Mouse (Mus musculus): Measurements from ENCODE around the gene Kcnip1. TPM values are rescaled to one million over a fixed set of nuclear protein-coding genes. Genes with fewer than 3 reads are reported as not detected.
A peak's percentile ranks its signal among the peaks of the same experiment; 100 is the strongest.

Gene Kcnip1
- polyA plus RNA-seq, 1 experiment from 2014 or later = 4.3 TPM

- Histone ChIP-seq H3K36me3 (no peaks in the 10 kb centered on the region), H3K4me3 (no peak overlapping the region), H3K4me1 (no peaks in the 10 kb centered on the region), H3K9me3 (no peaks in the 10 kb centered on the region), H3K9ac (no peak overlapping the region), H3K27ac (no peak overlapping the region), H3K4me2 (no peak overlapping the region), H3K27me3 (0 out of 2 replicates have a peak, but pooled peaks cover 5% of the 10 kb centered on the region)
- 78% methylated on average over 9 of the region's 9 CpGs for WGBS
- no peak for ATAC-seq (ENCODE audit: insufficient number of reproducible peaks, low FRiP score, low TSS enrichment, low read depth)
These were observed 225.7 kb downstream of the Kcnip1 start for GRCm38 (mm10) chr11:33766976-33767938.

- no peaks in the 10 kb centered on the region for H3K27me3 ChIP-seq
- no peak overlapping the region for H3K4me3 ChIP-seq
- 63% methylated on average over 16 of the region's 16 CpGs for WGBS
- H3K9ac ChIP-seq = no peak overlapping the region
- H3K36me3 ChIP-seq = no peaks in the 10 kb centered on the region
- H3K4me2 ChIP-seq = no peak overlapping the region
- H3K9me3 ChIP-seq = no peaks in the 10 kb centered on the region
- no peak overlapping the region for H3K27ac ChIP-seq
- no peaks in the 10 kb centered on the region for H3K4me1 ChIP-seq
- ATAC-seq (ENCODE audit: insufficient number of reproducible peaks, low FRiP score, low TSS enrichment, low read depth) = no peak
These were observed 231.7 kb downstream of the Kcnip1 start for GRCm38 (mm10) chr11:33761201-33761755.

- H3K27me3 ChIP-seq = no peaks in the 10 kb centered on the region
- H3K36me3 ChIP-seq = no peaks in the 10 kb centered on the region
- no peak for ATAC-seq (ENCODE audit: insufficient number of reproducible peaks, low FRiP score, low TSS enrichment, low read depth)
- H3K9ac ChIP-seq = no peak overlapping the region
- 0 out of 2 replicates have a peak, but pooled peaks cover 7% of the 10 kb centered on the region for H3K4me1 ChIP-seq
- no peak overlapping the region for H3K4me2 ChIP-seq
- WGBS = 65% methylated on average over 15 of the region's 15 CpGs
- H3K4me3 ChIP-seq = no peak overlapping the region
- no peak overlapping the region for H3K27ac ChIP-seq
- H3K9me3 ChIP-seq = no peaks in the 10 kb centered on the region
These were observed 236.3 kb downstream of the Kcnip1 start for GRCm38 (mm10) chr11:33756624-33757023.

GRCm38 (mm10) chr11:33752431-33752873 lies 240.5 kb downstream of the Kcnip1 start:
- Histone ChIP-seq H3K4me2 (no peak overlapping the region), H3K27ac (no peak overlapping the region), H3K4me1 (0 out of 2 replicates have a peak, but pooled peaks cover 7% of the 10 kb centered on the region), H3K9ac (no peak overlapping the region), H3K4me3 (no peak overlapping the region), H3K9me3 (no peaks in the 10 kb centered on the region), H3K36me3 (no peaks in the 10 kb centered on the region), H3K27me3 (no peaks in the 10 kb centered on the region)
- 18% methylated on average over 4 of the region's 4 CpGs for WGBS
- 0 out of 2 replicates have a peak, but pooled peaks have one; percentile 15 for ATAC-seq (ENCODE audit: insufficient number of reproducible peaks, low FRiP score, low TSS enrichment, low read depth)

GRCm38 (mm10) chr11:33751503-33751902 lies 241.4 kb downstream of the Kcnip1 start:
- Histone ChIP-seq H3K27me3 (no peaks in the 10 kb centered on the region), H3K27ac (no peak overlapping the region), H3K36me3 (no peaks in the 10 kb centered on the region), H3K9me3 (no peaks in the 10 kb centered on the region), H3K4me2 (no peak overlapping the region), H3K4me1 (0 out of 2 replicates have a peak, but pooled peaks cover 7% of the 10 kb centered on the region), H3K9ac (no peak overlapping the region), H3K4me3 (no peak overlapping the region)
- 87% methylated on average over 6 of the region's 6 CpGs for WGBS
- no peak for ATAC-seq (ENCODE audit: insufficient number of reproducible peaks, low FRiP score, low TSS enrichment, low read depth)

GRCm38 (mm10) chr11:33749979-33750378 lies 243.0 kb downstream of the Kcnip1 start:
- Histone ChIP-seq H3K9me3 (no peaks in the 10 kb centered on the region), H3K27me3 (no peaks in the 10 kb centered on the region), H3K9ac (no peak overlapping the region), H3K36me3 (no peaks in the 10 kb centered on the region), H3K4me3 (no peak overlapping the region), H3K4me1 (0 out of 2 replicates have a peak, but pooled peaks cover 7% of the 10 kb centered on the region), H3K4me2 (no peak overlapping the region), H3K27ac (no peak overlapping the region)
- WGBS = 85% methylated on average over 4 of the region's 4 CpGs
- no peak for ATAC-seq (ENCODE audit: insufficient number of reproducible peaks, low FRiP score, low TSS enrichment, low read depth)

GRCm38 (mm10) chr11:33749408-33749807 lies 243.5 kb downstream of the Kcnip1 start:
- H3K4me1 ChIP-seq = 0 out of 2 replicates have a peak, but pooled peaks cover 7% of the 10 kb centered on the region
- no peak overlapping the region for H3K9ac ChIP-seq
- H3K27me3 ChIP-seq = no peaks in the 10 kb centered on the region
- no peak overlapping the region for H3K27ac ChIP-seq
- no peaks in the 10 kb centered on the region for H3K36me3 ChIP-seq
- no peak for ATAC-seq (ENCODE audit: insufficient number of reproducible peaks, low FRiP score, low TSS enrichment, low read depth)
- H3K4me2 ChIP-seq = no peak overlapping the region
- 94% methylated on average over 12 of the region's 12 CpGs for WGBS
- H3K9me3 ChIP-seq = no peaks in the 10 kb centered on the region
- H3K4me3 ChIP-seq = no peak overlapping the region

GRCm38 (mm10) chr11:33748754-33749153 lies 244.2 kb downstream of the Kcnip1 start:
- Histone ChIP-seq H3K27ac (no peak overlapping the region), H3K9ac (no peak overlapping the region), H3K9me3 (no peaks in the 10 kb centered on the region), H3K36me3 (no peaks in the 10 kb centered on the region), H3K27me3 (no peaks in the 10 kb centered on the region), H3K4me1 (0 out of 2 replicates have a peak, but pooled peaks cover 7% of the 10 kb centered on the region), H3K4me2 (no peak overlapping the region), H3K4me3 (no peak overlapping the region)
- no peak for ATAC-seq (ENCODE audit: insufficient number of reproducible peaks, low FRiP score, low TSS enrichment, low read depth)
- 74% methylated on average over 5 of the region's 5 CpGs for WGBS

GRCm38 (mm10) chr11:33747402-33747955 lies 245.5 kb downstream of the Kcnip1 start:
- no peak overlapping the region for H3K4me2 ChIP-seq
- WGBS = 57% methylated on average over 5 of the region's 5 CpGs
- no peak overlapping the region for H3K9ac ChIP-seq
- no peak for ATAC-seq (ENCODE audit: insufficient number of reproducible peaks, low FRiP score, low TSS enrichment, low read depth)
- H3K36me3 ChIP-seq = no peaks in the 10 kb centered on the region
- H3K9me3 ChIP-seq = no peaks in the 10 kb centered on the region
- no peaks in the 10 kb centered on the region for H3K27me3 ChIP-seq
- H3K4me3 ChIP-seq = no peak overlapping the region
- 0 out of 2 replicates have a peak, but pooled peaks cover 5% of the 10 kb centered on the region for H3K4me1 ChIP-seq
- H3K27ac ChIP-seq = no peak overlapping the region

- no peak overlapping the region for H3K27ac ChIP-seq
- H3K36me3 ChIP-seq = no peaks in the 10 kb centered on the region
- WGBS = 77% methylated on average over 3 of the region's 3 CpGs
- no peaks in the 10 kb centered on the region for H3K9me3 ChIP-seq
- H3K9ac ChIP-seq = no peak overlapping the region
- H3K4me2 ChIP-seq = no peak overlapping the region
- no peaks in the 10 kb centered on the region for H3K4me1 ChIP-seq
- H3K4me3 ChIP-seq = no peak overlapping the region
- no peak for ATAC-seq (ENCODE audit: insufficient number of reproducible peaks, low FRiP score, low TSS enrichment, low read depth)
- no peaks in the 10 kb centered on the region for H3K27me3 ChIP-seq
These were observed 246.6 kb downstream of the Kcnip1 start for GRCm38 (mm10) chr11:33746402-33746801.

GRCm38 (mm10) chr11:33745821-33746329 lies 247.1 kb downstream of the Kcnip1 start:
- H3K27ac ChIP-seq = no peak overlapping the region
- no peak for ATAC-seq (ENCODE audit: insufficient number of reproducible peaks, low FRiP score, low TSS enrichment, low read depth)
- H3K9me3 ChIP-seq = no peaks in the 10 kb centered on the region
- no peak overlapping the region for H3K4me3 ChIP-seq
- H3K4me2 ChIP-seq = no peak overlapping the region
- H3K27me3 ChIP-seq = no peaks in the 10 kb centered on the region
- H3K36me3 ChIP-seq = no peaks in the 10 kb centered on the region
- 97% methylated on average over 3 of the region's 3 CpGs for WGBS
- H3K4me1 ChIP-seq = no peaks in the 10 kb centered on the region
- H3K9ac ChIP-seq = no peak overlapping the region

All from limb, embryonic 15.5 days (tissue).